8 mouse cellular contexts compared by ENCODE assay signal in the genomic region with DNA sequence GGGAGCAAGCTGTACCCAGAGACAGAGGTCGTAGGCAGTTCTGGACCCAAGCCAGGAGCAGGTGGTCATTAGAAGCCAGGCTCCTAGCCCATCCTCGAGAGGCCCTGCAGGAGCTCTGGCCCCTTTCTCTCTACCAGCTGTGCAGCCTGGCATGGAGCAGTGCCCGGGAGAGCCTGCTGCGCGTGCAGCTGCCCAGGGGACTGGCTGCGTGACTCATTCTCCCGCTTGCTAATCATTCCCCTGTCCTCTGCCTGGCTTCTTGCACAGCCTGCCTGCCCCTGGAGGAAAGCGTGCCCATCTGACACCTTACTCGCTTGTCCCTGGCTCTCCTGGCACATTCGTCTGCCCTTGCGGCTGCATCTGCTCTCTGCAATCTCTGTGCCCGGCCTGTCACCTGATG. TPM values are rescaled to one million over a fixed set of nuclear protein-coding genes. Genes with fewer than 3 reads are reported as not detected.
DNase-seq lines count a peak whose midpoint lies in the region; ATAC-seq lines count a peak whose summit lies in the region.
"Had no signal": no experiment of that assay in that cellular context is flagged by ENCODE, and none has a peak within 500 bp of the region (broad histone marks: within the 10 kb centered on the region; RNA-seq: fewer than 3 reads in every experiment).

No protein-coding gene starts in this region.

- H3K4me3 ChIP-seq in forebrain, embryonic 15.5 days: no peak overlapping the region
- no peak overlapping the region for H3K4me3 ChIP-seq in midbrain, embryonic 15.5 days

- H3K27ac ChIP-seq in forebrain, embryonic 15.5 days (replicated peaks): peak overlapping the region; percentile 46
- H3K27ac ChIP-seq in midbrain, embryonic 15.5 days: peak overlapping the region; percentile 49

- no peak overlapping the region for H3K9ac ChIP-seq in forebrain, embryonic 15.5 days (replicated peaks)
- H3K9ac ChIP-seq in midbrain, embryonic 15.5 days: no peak overlapping the region

- 42% methylated on average over 12 of the region's 12 CpGs for WGBS in forebrain, embryonic 15.5 days
- WGBS in midbrain, embryonic 15.5 days: 54% methylated on average over 12 of the region's 12 CpGs

- peak; percentile 81 for ATAC-seq in forebrain, embryonic 15.5 days (replicated peaks)
- peak; percentile 71 for ATAC-seq in midbrain, embryonic 15.5 days (replicated peaks)

- no peak overlapping the region for H3K4me2 ChIP-seq in forebrain, embryonic 15.5 days (replicated peaks)
- no peak overlapping the region for H3K4me2 ChIP-seq in midbrain, embryonic 15.5 days

- peaks cover 6% of the 10 kb centered on the region for H3K4me1 ChIP-seq in forebrain, embryonic 15.5 days
- H3K4me1 ChIP-seq in midbrain, embryonic 15.5 days: peaks cover 6% of the 10 kb centered on the region; the same call in 1 of the 2 replicates

- H3K36me3 ChIP-seq in forebrain, embryonic 15.5 days: no peaks in the 10 kb centered on the region
- no peaks in the 10 kb centered on the region for H3K36me3 ChIP-seq in midbrain, embryonic 15.5 days (replicated peaks)

- H3K27me3 ChIP-seq in forebrain, embryonic 15.5 days: no peaks in the 10 kb centered on the region
- no peaks in the 10 kb centered on the region for H3K27me3 ChIP-seq in midbrain, embryonic 15.5 days (replicated peaks)

- DNase-seq in layer of hippocampus, postnatal 10 days (ENCODE audit: low spot score in 2 of 2): peak; percentile 61
- no peak for DNase-seq in layer of hippocampus, adult 11-12 months (ENCODE audit: low spot score)
- peak; percentile 76 to 82 for DNase-seq in adrenal gland, postnatal 36 days
- DNase-seq in embryo, embryonic 10 days (ENCODE audit: low spot score): no peak
- DNase-seq in lung, postnatal 4 days: no peak

- H3K9me3 ChIP-seq in forebrain, embryonic 15.5 days: no peaks in the 10 kb centered on the region
- no peaks in the 10 kb centered on the region for H3K9me3 ChIP-seq in midbrain, embryonic 15.5 days

RNA-seq across cellular contexts. Expression of a gene that starts 40.2 kb away (rescaled TPM):
- total RNA-seq in layer of hippocampus, postnatal 10 days (2021): 10 to 100 TPM; 16.2 to 19.4 TPM
- total RNA-seq in adrenal gland, postnatal 36 days (2021): 10 to 100 TPM; 23.3 to 27.3 TPM
- polyA plus RNA-seq in forebrain, embryonic 15.5 days (2015; fragmentation: Nextera tagmentation; extraction: Ambion mirVana): 32.6 and 34.1 TPM in 2 replicates
- polyA plus RNA-seq in midbrain, embryonic 15.5 days (2015; fragmentation: Nextera tagmentation; extraction: Ambion mirVana): 31.3 and 31.6 TPM in 2 replicates

RNA-seq across cellular contexts. Expression of a gene that starts 40.3 kb away (rescaled TPM):
- total RNA-seq in layer of hippocampus, postnatal 10 days (2021): 1 to 10 TPM in 1 of 2 experiments, under 1 TPM in 1; 0.83 to 1.1 TPM
- total RNA-seq in adrenal gland, postnatal 36 days (2021): under 1 TPM in 1 of 2 experiments, not detected in 1; 0.23 TPM
- polyA plus RNA-seq in forebrain, embryonic 15.5 days (2015; fragmentation: Nextera tagmentation; extraction: Ambion mirVana): 0.14 TPM in 1 of 2 replicates, not detected in the other
- 0.21 TPM in 1 of 2 replicates, not detected in the other for polyA plus RNA-seq in midbrain, embryonic 15.5 days (2015; fragmentation: Nextera tagmentation; extraction: Ambion mirVana)
- polyA plus RNA-seq: heart, embryonic 14.5 days had no signal

Comparison
In these comparisons a context has a peak if more than half of its experiments do, and no peak if none do; other contexts are left out.
1. DNase-seq: peak in layer of hippocampus, postnatal 10 days (2 of 2) and adrenal gland, postnatal 36 days (2 of 2); none in layer of hippocampus, adult 11-12 months (single experiment), embryo, embryonic 10 days (single experiment) and lung, postnatal 4 days (0 of 2).